Mouse (Mus musculus) thymus, adult 2 months (tissue): ENCODE data around the gene A3galt2. TPM values are rescaled to one million over a fixed set of nuclear protein-coding genes. Genes with fewer than 3 reads are reported as not detected.

Experiments
- DNase-seq: peaks from one replicate; pipeline ENCODE4 v3.0.0; 2021
- H3K27ac ChIP-seq: fragments of 200-500 bp; 2 replicates; pipeline ENCODE4 v1.5.1; 2012; ENCODE audit warnings: low read length, control low read depth; ENCODE audit not compliant: control insufficient read depth, insufficient read depth
- H3K27me3 ChIP-seq: fragments of 200-500 bp; 2 replicates; pipeline ENCODE4 v1.6.1; 2012; ENCODE audit warnings: mild to moderate bottlenecking, low read length, moderate library complexity, mixed read lengths; ENCODE audit not compliant: control insufficient read depth, insufficient read depth
- H3K36me3 ChIP-seq: fragments of 200-500 bp; 2 replicates; pipeline ENCODE4 v1.6.1; 2012; ENCODE audit warnings: mild to moderate bottlenecking, low read length, moderate library complexity; ENCODE audit not compliant: control insufficient read depth, insufficient read depth
- H3K4me1 ChIP-seq: fragments of 200-500 bp; replicated peaks from 2 replicates; pipeline ENCODE4 v1.6.1; 2012; ENCODE audit warnings: low read length; ENCODE audit not compliant: control insufficient read depth, insufficient read depth
- H3K4me3 ChIP-seq: fragments of 200-500 bp; 2 replicates; pipeline ENCODE4 v1.5.1; 2012; ENCODE audit warnings: mild to moderate bottlenecking, low read length, control low read depth, moderate library complexity; ENCODE audit not compliant: control insufficient read depth, insufficient read depth
- CTCF ChIP-seq: fragments of 200-500 bp; IDR thresholded peaks from 2 replicates; pipeline ENCODE4 v1.5.1; 2012; ENCODE audit warnings: mild to moderate bottlenecking, control low read depth, low read length, moderate library complexity, borderline replicate concordance; ENCODE audit not compliant: control insufficient read depth, poor library complexity, insufficient read depth; ENCODE audit errors: extremely low read depth
- POLR2A ChIP-seq: fragments of 200-500 bp; IDR thresholded peaks from 2 replicates; pipeline ENCODE4 v1.6.1; 2012; ENCODE audit warnings: mild to moderate bottlenecking, low read length, control low read depth, moderate library complexity; ENCODE audit not compliant: control insufficient read depth, poor library complexity, insufficient read depth; ENCODE audit errors: extremely low read depth
- WGBS: fragments of 180-500 bp; shearing (Covaris S2); methylation state at CpG from one replicate; pipeline ENCODE4 v1.1.7; 2018; 5-methylcytosine and 5-hydroxymethylcytosine counted together
- polyA plus RNA-seq: library from polyadenylated mRNA; depleted of rRNA; stranded (reverse); fragments of >200 nt; gene quantifications from 2 replicates; pipeline ENCODE4 v1.2.3, GENCODE M21; 2012

A3galt2 gene
- polyA plus RNA-seq, 1 experiment = 1.6 TPM

DNA sequence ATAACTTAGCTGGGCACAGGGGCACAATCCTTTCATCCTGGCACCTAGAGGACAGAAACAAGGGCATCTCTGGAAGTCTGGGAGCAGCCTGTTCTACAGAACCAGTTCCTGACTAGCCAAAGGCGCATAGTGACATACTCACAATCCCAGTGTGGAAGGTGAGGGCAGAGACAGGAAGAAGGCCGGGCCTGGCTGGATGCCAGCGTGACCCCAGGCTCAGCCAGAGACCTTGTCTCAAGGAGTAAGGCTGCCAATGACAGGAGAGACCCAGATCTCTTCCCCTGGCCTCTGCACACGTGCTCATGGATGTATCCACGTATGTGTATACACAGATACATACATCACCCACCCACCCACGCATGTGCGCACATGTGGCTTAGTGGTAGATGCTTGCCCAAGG, 26.9 kb downstream of the A3galt2 start:
- peaks cover 41% of the 10 kb centered on the region for H3K36me3 ChIP-seq
- no peak for TF ChIP-seq CTCF
- no peak for TF ChIP-seq POLR2A

DNA sequence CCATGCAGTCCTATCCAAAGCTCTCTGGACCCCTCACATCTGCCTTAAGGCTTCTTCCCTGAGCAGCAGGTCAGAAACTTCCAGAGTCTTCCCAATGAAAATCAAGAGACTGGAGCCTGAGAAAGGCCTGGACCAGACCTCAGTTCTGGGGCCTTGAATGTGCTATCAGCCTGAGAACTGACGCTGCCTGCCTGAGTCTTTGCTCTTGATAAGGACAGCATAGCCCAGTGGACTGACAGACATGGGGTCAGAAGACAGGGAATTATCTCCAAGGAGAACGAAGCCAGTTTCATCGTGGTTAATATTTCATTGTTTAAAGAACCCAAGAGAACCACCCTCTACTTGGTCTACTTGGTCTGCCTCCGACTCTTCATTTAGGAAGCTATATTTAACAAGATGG, 27.5 kb downstream of the A3galt2 start:
- no peak overlapping the region for H3K4me3 ChIP-seq
- H3K36me3 ChIP-seq = peaks cover 41% of the 10 kb centered on the region
- H3K4me1 ChIP-seq = no peaks in the 10 kb centered on the region
- no peak overlapping the region for H3K27ac ChIP-seq
- 94% methylated on average over 4 of the region's 4 CpGs for whole genome bisulfite sequencing
- no peak for TF ChIP-seq POLR2A
- TF ChIP-seq CTCF = no peak
- no peak for DNase-seq
- H3K27me3 ChIP-seq = no peaks in the 10 kb centered on the region

More for the DNA sequence above, 26.9 kb downstream of the A3galt2 start:
- no peak overlapping the region for H3K27ac ChIP-seq
- no peak overlapping the region for H3K4me3 ChIP-seq
- no peaks in the 10 kb centered on the region for H3K4me1 ChIP-seq
- WGBS = 96% methylated on average over 7 of the region's 7 CpGs
- DNase-seq = no peak
- H3K27me3 ChIP-seq = no peaks in the 10 kb centered on the region

DNA sequence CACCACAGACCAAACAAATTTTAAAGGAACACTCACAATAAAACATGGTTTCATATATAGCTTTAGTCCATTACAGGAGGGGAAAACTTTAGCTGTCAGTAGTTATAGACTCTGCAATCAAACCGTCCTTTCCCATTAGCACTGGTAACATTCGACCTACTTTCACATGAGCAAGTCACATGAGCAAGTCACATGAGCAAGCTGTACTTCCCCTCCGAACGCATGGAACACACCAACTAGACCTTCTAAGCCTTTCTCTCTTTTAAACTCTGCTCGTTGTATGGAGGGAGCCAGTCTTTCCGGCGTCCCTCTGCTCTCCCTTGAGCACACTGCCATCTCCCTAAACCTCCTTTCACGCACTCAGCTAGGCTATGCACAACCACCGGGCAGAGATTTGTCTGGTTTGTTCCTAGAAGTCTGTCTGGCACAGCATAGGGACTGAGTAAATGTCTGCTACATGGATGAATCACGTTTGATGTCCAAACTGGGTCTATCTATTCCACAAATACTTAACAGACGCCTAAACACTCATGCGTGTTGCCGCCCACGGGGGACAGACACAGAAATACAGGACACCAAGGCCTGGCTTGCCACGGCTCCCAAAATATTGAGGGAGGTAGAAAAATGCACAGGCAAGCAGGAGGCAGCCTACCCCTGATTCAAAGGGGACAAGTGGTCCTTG, 29.9 kb downstream of the A3galt2 start:
- H3K36me3 ChIP-seq = peaks cover 38% of the 10 kb centered on the region
- no peak overlapping the region for H3K4me3 ChIP-seq
- 91% methylated on average over 15 of the region's 15 CpGs for WGBS

DNA sequence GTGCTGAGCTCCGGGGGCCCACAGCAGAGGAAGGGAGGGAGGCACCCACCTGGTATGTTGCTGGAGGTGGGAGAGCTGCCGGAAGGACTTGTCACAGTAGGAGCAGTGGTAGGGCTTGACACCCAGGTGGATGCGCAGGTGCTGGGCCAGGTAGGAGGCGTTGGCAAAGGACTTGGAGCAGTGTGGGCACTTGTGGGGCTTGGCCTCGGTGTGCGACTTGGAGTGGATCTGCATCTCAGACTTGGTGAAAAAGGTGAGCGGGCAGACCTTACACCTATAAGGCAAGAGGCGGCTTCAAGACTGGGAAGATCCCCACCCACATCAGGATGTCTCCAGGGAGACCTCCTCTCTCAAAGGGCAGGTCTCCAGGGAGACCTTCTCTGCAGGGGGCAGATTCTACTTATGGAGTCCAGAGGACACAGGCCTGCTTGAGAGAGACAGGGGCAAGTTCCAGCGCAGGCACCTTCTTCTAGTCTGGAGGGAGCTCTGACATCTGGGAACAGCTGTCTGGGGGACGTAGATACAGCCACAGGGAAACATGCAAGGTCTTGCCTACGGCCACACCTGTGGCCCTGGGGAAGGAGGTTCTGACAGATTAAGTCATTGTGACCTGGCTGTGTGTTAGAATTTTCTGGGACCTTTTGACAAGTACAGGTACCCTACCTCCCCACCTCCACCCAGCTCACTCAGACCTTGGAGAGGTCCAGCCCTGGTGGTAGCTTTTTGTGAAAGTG, 30.9 kb downstream of the A3galt2 start:
- TF ChIP-seq CTCF (no peak), POLR2A (no peak)

More for the DNA sequence above, 29.9 kb downstream of the A3galt2 start:
- no peak for DNase-seq
- no peak overlapping the region for H3K27ac ChIP-seq
- TF ChIP-seq CTCF = no peak
- no peaks in the 10 kb centered on the region for H3K4me1 ChIP-seq
- H3K27me3 ChIP-seq = no peaks in the 10 kb centered on the region

DNA sequence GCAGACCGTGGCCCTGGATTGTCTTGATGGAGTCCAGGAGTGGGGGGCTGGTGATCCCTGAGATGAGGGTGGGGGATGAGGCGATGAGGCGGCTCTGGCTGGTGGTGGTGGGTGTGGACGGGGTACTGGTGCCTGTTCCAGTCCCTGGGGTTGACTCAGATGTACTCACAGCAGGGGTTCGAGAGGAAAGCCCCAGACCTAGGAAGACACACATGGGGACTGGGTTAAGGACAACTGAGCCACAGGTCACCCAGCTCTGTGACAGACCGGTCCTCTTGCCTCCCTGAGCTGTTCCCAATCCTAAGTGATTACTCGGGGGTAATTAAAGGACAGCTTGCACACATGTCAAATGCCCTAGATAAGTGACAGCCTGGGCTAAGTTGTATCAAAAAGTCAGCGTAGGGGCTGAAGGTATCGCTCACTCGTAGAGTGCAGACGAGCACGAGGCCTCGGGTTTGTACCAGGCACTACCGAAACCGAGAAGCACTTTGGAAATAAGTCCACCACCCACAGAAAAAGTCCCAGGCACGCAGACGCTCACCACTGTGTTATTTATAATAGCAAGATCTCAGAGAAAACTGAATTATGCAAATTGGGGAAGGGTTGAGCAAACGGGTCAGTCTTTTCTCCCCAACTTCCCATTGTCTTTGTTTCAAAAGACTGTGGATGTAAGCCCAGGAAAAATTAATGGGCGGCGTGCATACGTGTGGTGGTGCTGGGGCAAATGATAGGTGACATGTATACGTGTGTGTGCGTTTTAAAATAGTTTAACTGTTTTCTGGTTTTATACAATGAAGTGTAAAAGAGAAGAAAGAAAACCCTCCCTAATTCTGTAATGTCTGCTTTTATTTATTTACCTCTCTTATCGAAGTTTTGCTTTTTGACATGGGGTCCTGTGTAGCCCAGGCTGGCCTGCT, 32.1 kb downstream of the A3galt2 start:
- Histone ChIP-seq H3K27ac (no peak overlapping the region), H3K27me3 (no peaks in the 10 kb centered on the region), H3K36me3 (peaks cover 30% of the 10 kb centered on the region), H3K4me3 (no peak overlapping the region), H3K4me1 (no peaks in the 10 kb centered on the region)
- no peak for DNase-seq
- WGBS = 95% methylated on average over 24 of the region's 24 CpGs
- TF ChIP-seq CTCF (no peak), POLR2A (no peak)

More for the DNA sequence above, 30.9 kb downstream of the A3galt2 start:
- H3K27ac ChIP-seq = no peak overlapping the region
- 96% methylated on average over 11 of the region's 11 CpGs for WGBS
- H3K36me3 ChIP-seq = peaks cover 38% of the 10 kb centered on the region
- no peak overlapping the region for H3K4me3 ChIP-seq
- DNase-seq = no peak
- H3K27me3 ChIP-seq = no peaks in the 10 kb centered on the region
- no peaks in the 10 kb centered on the region for H3K4me1 ChIP-seq

DNA sequence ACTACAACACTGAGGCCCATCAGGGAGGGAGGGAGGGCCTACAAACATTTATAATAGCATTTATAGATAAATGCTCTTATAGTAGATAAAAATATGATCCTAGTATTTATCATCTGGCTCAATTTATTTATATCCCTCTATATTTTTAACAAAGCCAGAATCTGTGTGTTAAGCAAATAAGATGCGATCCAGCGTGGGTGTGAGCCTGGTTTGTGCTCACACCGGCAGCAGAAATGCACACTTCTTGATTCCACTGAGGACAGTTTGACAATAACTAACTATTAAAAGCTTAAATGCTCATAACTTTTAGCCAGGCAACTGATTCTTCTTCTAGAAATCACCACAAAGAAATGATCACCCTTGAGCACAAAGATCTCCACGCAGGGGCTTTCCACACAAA, 32.9 kb downstream of the A3galt2 start:
- no peak for TF ChIP-seq CTCF
- no peak for TF ChIP-seq POLR2A
- WGBS = 89% methylated on average over 4 of the region's 4 CpGs
- no peak overlapping the region for H3K4me3 ChIP-seq
- no peak overlapping the region for H3K27ac ChIP-seq
- DNase-seq = no peak
- H3K4me1 ChIP-seq = no peaks in the 10 kb centered on the region
- peaks cover 23% of the 10 kb centered on the region for H3K36me3 ChIP-seq
- H3K27me3 ChIP-seq = no peaks in the 10 kb centered on the region
